ENCODE assay signal across 19 mouse cellular contexts in the genomic region with DNA sequence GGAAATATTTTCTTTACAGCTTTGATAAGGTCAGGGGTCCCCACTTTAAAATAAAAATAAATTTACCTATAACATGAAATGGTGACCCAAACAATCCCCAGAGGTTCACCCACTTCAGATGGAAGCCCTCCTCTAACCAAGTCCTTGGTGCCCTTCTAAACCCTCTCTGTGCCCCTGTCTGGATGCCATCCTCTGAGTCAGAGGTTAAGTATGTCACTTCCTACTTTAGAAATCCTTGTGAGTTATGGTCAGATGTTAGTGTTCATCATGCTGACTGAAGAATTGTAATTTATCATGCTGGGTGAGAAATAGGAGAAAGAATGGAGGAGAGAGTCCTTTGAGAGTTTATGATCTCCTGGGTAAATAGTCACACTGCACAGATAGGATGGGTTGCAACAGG. TPM values are rescaled to one million over a fixed set of nuclear protein-coding genes. Genes with fewer than 3 reads are reported as not detected.
DNase-seq lines count a peak whose midpoint lies in the region.
"Had no signal": no experiment of that assay in that cellular context is flagged by ENCODE, and none has a peak within 500 bp of the region (broad histone marks: within the 10 kb centered on the region; RNA-seq: fewer than 3 reads in every experiment).

No protein-coding gene starts in this region.

- H3K27ac ChIP-seq in macrophage, result peak overlapping the region; percentile 92
- H3K27ac ChIP-seq: embryonic facial prominence, embryonic 12.5 days; forebrain, embryonic 13.5 days; heart, adult 2 months; heart, embryonic 15.5 days; hindbrain, embryonic 14.5 days had no signal

- H3K79me2 ChIP-seq in macrophage (ENCODE audit: inconsistent target), result no peaks in the 10 kb centered on the region

- DNase-seq in 3134 (ENCODE audit: extremely low read depth, insufficient read length, low spot score), result peak; percentile 38
- peak; percentile 80 for DNase-seq in 3T3-L1 (ENCODE audit: low read depth, low spot score)
- DNase-seq in Muller cell, postnatal 12 days (ENCODE audit: inconsistent ontology term), result peak; percentile 68
- DNase-seq in lung, adult 18-20 months, result no peak
- DNase-seq in thymus, postnatal 0 days (ENCODE audit: low spot score), result no peak
- DNase-seq in gastrocnemius, postnatal 10 days, result no peak
- DNase-seq: adrenal gland, postnatal 10 days; cerebellum, adult 11-12 months; cerebellum, adult 9-10 months; cerebellum, postnatal 25 days; forebrain, postnatal 0 days; heart, adult 2 months; heart, postnatal 14 days; kidney, adult 11 months had no signal

- H3K4me3 ChIP-seq in macrophage (ENCODE audit: inconsistent target), result no peak overlapping the region
- H3K4me3 ChIP-seq: embryonic facial prominence, embryonic 12.5 days; forebrain, embryonic 13.5 days; heart, adult 2 months; heart, embryonic 15.5 days had no signal

- H3K36me3 ChIP-seq in macrophage (ENCODE audit: inconsistent target), result 0 out of 2 replicates have a peak, but pooled peaks cover 5% of the 10 kb centered on the region
- H3K36me3 ChIP-seq: heart, embryonic 15.5 days had no signal

RNA-seq across cellular contexts. Expression of a gene that starts 19.1 kb away (rescaled TPM):
- total RNA-seq in macrophage (2018; cell fraction: chromatin; rRNA removed), result 1,000 to 10,000 TPM in 15 of 26 experiments, 100 to 1,000 TPM in 9, 10 to 100 TPM in 2; 39.9 to 4,056 (median 1,550) TPM
- total RNA-seq in macrophage (2018; cell fraction: cytosol; rRNA removed), result 1,000 to 10,000 TPM in 4 of 26 experiments, 100 to 1,000 TPM in 14, 10 to 100 TPM in 8; 19.7 to 1,707 (median 322) TPM
- total RNA-seq in macrophage (2018; cell fraction: nucleus; rRNA removed), result 1,000 to 10,000 TPM in 17 of 26 experiments, 100 to 1,000 TPM in 8, 10 to 100 TPM in 1; 40.8 to 3,646 (median 1,608) TPM
- polyA plus RNA-seq in macrophage (2018), result 19.8 to 40.5 TPM (median 21.4 TPM) in 3 replicates
- polyA plus RNA-seq in thymus, postnatal 0 days (2015; fragmentation: Nextera tagmentation; extraction: Ambion mirVana), result 26.6 and 27.6 TPM in 2 replicates
- total RNA-seq in gastrocnemius, postnatal 10 days (2021), result 1 to 10 TPM; 4.7 to 8.8 TPM

Comparison
In these comparisons a context has a peak if more than half of its experiments do, and no peak if none do; other contexts are left out.
1. DNase-seq: peak in 3134 (single experiment), 3T3-L1 (single experiment) and Muller cell, postnatal 12 days (single experiment); none in lung, adult 18-20 months (0 of 2), thymus, postnatal 0 days (single experiment) and gastrocnemius, postnatal 10 days (single experiment).